Mouse (Mus musculus) brain, embryonic 14.5 days (tissue): ENCODE measurements around the gene Irak3. TPM values are rescaled to one million over a fixed set of nuclear protein-coding genes. Genes with fewer than 3 reads are reported as not detected.
"Not testable (repeated sequence)": the region's sequence is repeated elsewhere in the genome, so short reads cannot be mapped to it uniquely, and the experiment has no call there.

Source experiments
- DNase-seq: peaks from one replicate; pipeline ENCODE4 v3.0.0-alpha.2; 2011; ENCODE audit warnings: low read depth
- CTCF ChIP-seq: fragments of 200-500 bp; IDR thresholded peaks from 2 replicates; pipeline ENCODE4 v1.5.1; 2012; ENCODE audit warnings: inconsistent platforms, mild to moderate bottlenecking, moderate library complexity, borderline replicate concordance; ENCODE audit not compliant: insufficient read depth, insufficient read length; ENCODE audit errors: extremely low read depth
- POLR2A ChIP-seq: fragments of 200-500 bp; IDR thresholded peaks from 2 replicates; pipeline ENCODE4 v1.6.1; 2012; ENCODE audit warnings: mild to moderate bottlenecking, inconsistent platforms, borderline replicate concordance; ENCODE audit not compliant: poor library complexity, insufficient read depth, insufficient read length, severe bottlenecking; ENCODE audit errors: extremely low read depth
- polyA plus RNA-seq: library from polyadenylated mRNA; depleted of rRNA; stranded (reverse); fragments of >200 nt; gene quantifications from 2 replicates; pipeline ENCODE4 v1.2.3, GENCODE M21; 2012

Gene Irak3
- polyA plus RNA-seq, 1 experiment, result 0.40 TPM

GRCm38 (mm10) chr10:120153911-120154310 is 48.0 kb downstream of the Irak3 start:
- TF ChIP-seq CTCF, result no peak
- no peak for TF ChIP-seq POLR2A
- DNase-seq, result no peak

GRCm38 (mm10) chr10:120151672-120152071 is 50.3 kb downstream of the Irak3 start:
- TF ChIP-seq POLR2A (no peak), CTCF (no peak)

GRCm38 (mm10) chr10:120140916-120141516 is 60.9 kb downstream of the Irak3 start:
- DNase-seq, result no peak
- TF ChIP-seq CTCF (no peak), POLR2A (no peak)

More at GRCm38 (mm10) chr10:120151672-120152071, 50.3 kb downstream of the Irak3 start:
- no peak for DNase-seq

GRCm38 (mm10) chr10:120140193-120140592 is 61.7 kb downstream of the Irak3 start:
- TF ChIP-seq CTCF (no peak), POLR2A (no peak)

GRCm38 (mm10) chr10:120136020-120136562 is 65.8 kb downstream of the Irak3 start:
- TF ChIP-seq CTCF (no peak), POLR2A (no peak)
- no peak for DNase-seq

More at GRCm38 (mm10) chr10:120140193-120140592, 61.7 kb downstream of the Irak3 start:
- no peak for DNase-seq

GRCm38 (mm10) chr10:120133697-120134096 is 68.2 kb downstream of the Irak3 start:
- peak; percentile 49 for DNase-seq

GRCm38 (mm10) chr10:120130621-120131020 is 71.3 kb downstream of the Irak3 start:
- TF ChIP-seq CTCF (peak; percentile 67; the same call in 1 of the 2 replicates), POLR2A (no peak)

More at GRCm38 (mm10) chr10:120133697-120134096, 68.2 kb downstream of the Irak3 start:
- TF ChIP-seq POLR2A (no peak), CTCF (no peak)

GRCm38 (mm10) chr10:120128601-120129277 is 73.2 kb downstream of the Irak3 start:
- peak; percentile 11 for DNase-seq
- no peak for TF ChIP-seq CTCF

More at GRCm38 (mm10) chr10:120130621-120131020, 71.3 kb downstream of the Irak3 start:
- peak; percentile 69 for DNase-seq

GRCm38 (mm10) chr10:120125465-120125857 is 76.5 kb downstream of the Irak3 start:
- no peak for DNase-seq
- TF ChIP-seq CTCF (no peak), POLR2A (no peak)

- TF ChIP-seq CTCF, result peak; percentile 87
- no peak for TF ChIP-seq POLR2A
- DNase-seq, result peak; percentile 91
These were observed 77.0 kb downstream of the Irak3 start for GRCm38 (mm10) chr10:120124801-120125464.

GRCm38 (mm10) chr10:120123721-120124120 is 78.2 kb downstream of the Irak3 start:
- no peak for DNase-seq
- TF ChIP-seq POLR2A (no peak), CTCF (no peak)

GRCm38 (mm10) chr10:120115249-120115648 is 86.7 kb downstream of the Irak3 start:
- TF ChIP-seq CTCF (no peak), POLR2A (no peak)
- no peak for DNase-seq

- TF ChIP-seq CTCF, result no peak
- no peak for TF ChIP-seq POLR2A
- no peak for DNase-seq
These were observed 87.4 kb downstream of the Irak3 start for GRCm38 (mm10) chr10:120114493-120114892.

- DNase-seq, result no peak
- no peak for TF ChIP-seq POLR2A
- no peak for TF ChIP-seq CTCF
These were observed 88.0 kb downstream of the Irak3 start for GRCm38 (mm10) chr10:120113980-120114379.

- not testable (repeated sequence) for DNase-seq
These were observed 88.4 kb downstream of the Irak3 start for GRCm38 (mm10) chr10:120113482-120113881.
